Mouse (Mus musculus): ENCODE measurements around the gene Gpr183. TPM values are rescaled to one million over a fixed set of nuclear protein-coding genes. Genes with fewer than 3 reads are reported as not detected.

The Gpr183 gene
- total RNA-seq, 4 experiments from 2014 or later: 0.87 to 1.7 (median 1.1) TPM

DNA sequence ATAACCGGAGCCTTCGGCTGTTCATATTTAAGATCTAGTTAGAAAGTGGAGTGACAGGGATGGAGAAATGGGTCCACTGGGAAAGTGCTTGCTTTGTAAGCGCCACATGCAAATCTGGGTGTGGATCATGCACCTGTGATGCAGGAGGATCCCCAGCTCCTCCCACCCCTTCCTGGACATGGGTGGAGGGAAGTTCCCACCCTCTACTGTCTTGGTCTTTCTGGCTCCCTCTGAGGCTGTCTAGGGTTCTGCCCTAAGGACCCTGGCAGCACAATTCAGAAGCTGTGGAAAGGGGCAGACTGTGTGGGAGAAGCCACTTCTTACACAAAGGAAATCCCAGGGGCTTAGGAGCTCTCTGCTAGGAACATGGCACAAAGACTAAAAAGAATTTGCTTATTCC, 33.4 kb downstream of the Gpr183 start:
- no peak for DNase-seq (ENCODE audit: low spot score)

- DNase-seq (ENCODE audit: low spot score): no peak
These were observed 34.1 kb downstream of the Gpr183 start for GRCm38 (mm10) chr14:121930731-121931383.

DNA sequence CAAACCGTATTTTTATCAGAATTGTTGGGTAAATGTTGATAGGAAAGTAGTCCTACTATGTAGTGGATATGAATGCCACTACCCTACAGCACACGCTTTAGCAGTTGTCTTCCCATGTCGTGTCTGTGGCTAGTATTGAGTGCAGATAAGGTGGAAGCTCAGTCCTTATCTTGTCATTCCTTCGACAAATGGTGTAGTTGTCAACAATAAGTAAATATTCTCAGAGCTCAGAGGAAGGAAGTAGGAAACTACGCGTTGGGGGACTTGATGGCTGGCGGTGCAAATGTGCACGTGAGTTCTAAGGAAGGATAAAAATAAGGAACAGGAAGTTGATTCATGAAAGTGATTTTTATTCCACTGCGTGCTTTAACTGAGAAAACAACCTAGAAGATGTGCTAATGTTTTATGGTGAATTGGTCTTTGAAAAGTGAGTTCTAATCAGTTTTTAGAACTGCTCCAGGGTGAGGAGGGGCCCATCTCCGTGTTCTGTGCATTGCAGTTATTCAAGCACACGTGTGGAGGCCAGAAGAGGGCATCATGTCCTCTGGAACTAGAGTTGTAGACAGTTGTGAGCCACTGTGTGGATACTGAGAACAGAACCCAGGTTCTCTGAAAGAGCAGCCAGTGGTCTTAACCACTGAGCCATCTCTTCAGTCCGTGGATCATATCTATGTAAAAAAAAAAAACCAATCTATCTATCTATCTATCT, 35.6 kb downstream of the Gpr183 start:
- DNase-seq (ENCODE audit: low spot score): no peak

- DNase-seq (ENCODE audit: low spot score): peak; percentile 63
These were observed 36.4 kb downstream of the Gpr183 start for GRCm38 (mm10) chr14:121928375-121929137.

GRCm38 (mm10) chr14:121927451-121927850, 37.5 kb downstream of the Gpr183 start:
- DNase-seq (ENCODE audit: low spot score): no peak

DNA sequence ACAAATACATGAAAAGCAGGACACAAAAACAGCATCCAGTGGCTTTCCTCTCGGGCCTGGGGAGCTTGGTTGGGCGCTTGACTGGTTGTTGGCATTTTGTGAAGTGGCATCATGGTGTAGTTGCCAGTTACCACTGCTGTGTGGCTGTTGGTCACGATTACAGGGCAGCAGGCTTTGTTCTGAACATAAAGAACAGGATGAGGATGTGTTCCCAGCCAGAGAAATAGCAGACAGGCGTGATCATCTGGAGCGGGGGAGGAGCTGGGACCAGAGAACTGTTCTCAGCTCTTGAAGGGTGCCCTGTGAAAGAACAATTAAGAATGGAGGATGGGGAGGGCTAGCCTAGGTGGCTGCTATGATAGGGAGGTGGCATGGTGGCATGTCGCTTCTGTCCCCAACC, 38.1 kb downstream of the Gpr183 start:
- no peak for DNase-seq (ENCODE audit: low spot score)

DNA sequence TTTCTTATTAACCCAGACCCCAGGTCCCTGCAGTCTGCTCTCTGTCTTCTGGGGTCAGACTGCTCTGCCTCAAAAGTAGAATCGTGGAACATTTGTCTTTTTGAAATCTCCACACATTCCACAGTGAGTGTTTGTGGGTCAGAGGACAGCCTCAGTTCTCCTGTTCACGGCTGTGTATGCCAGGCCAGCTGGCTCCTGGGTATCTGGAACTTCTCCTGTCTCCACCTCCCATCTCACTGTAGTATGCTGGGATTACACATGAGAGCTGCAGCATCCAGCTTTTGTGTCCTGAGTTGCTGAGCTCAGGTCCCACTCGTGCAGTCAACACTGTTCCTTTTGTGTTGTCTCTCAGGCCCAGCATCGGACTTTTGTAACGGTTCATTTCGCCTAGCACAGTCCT, 40.1 kb downstream of the Gpr183 start:
- no peak for DNase-seq (ENCODE audit: low spot score)

DNA sequence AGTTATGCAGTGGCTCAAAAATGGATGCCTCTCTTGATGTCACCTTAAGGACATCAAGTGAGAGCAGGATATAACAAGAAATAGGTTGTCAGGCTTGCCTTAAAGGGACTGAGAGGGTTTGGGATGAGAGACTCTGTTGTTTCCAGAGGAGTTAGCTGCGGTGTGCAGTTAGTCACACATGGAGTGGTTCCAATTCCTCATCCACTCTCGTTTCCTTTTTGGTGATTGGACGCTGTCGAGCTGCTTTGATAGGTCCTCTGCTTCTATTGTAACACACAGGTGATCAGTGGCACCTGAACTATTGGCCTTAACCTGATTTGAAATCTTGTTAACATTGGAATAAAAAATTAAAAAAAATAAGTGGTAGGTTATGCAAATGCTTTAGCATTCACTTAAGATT, 42.3 kb downstream of the Gpr183 start:
- DNase-seq (ENCODE audit: low spot score): no peak

GRCm38 (mm10) chr14:121922016-121922415, 43.0 kb downstream of the Gpr183 start:
- DNase-seq (ENCODE audit: low spot score): no peak

GRCm38 (mm10) chr14:121920511-121921124, 44.4 kb downstream of the Gpr183 start:
- DNase-seq (ENCODE audit: low spot score): no peak

- DNase-seq (ENCODE audit: low spot score): no peak
These were observed 45.2 kb downstream of the Gpr183 start for GRCm38 (mm10) chr14:121919752-121920151.

DNA sequence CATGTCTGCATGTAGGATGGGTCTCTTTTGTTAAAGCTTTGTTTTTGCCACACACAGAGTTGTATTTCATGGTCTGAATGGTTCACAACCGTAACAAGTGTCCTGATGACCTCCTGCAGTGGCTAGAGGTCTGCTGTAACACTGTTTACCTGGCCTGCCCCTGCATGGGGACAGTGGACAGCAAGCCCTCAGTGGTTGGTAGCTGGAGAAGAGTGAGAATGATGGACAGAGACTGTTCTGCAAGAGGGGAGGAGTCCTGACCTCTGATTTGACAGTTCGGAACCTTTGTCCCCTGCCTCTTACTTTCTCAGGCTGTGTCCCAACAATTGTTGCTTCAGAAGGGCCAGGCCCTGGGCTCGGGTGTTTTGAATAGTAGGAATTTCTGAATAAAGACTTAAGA, 46.7 kb downstream of the Gpr183 start:
- DNase-seq (ENCODE audit: low spot score): no peak

DNA sequence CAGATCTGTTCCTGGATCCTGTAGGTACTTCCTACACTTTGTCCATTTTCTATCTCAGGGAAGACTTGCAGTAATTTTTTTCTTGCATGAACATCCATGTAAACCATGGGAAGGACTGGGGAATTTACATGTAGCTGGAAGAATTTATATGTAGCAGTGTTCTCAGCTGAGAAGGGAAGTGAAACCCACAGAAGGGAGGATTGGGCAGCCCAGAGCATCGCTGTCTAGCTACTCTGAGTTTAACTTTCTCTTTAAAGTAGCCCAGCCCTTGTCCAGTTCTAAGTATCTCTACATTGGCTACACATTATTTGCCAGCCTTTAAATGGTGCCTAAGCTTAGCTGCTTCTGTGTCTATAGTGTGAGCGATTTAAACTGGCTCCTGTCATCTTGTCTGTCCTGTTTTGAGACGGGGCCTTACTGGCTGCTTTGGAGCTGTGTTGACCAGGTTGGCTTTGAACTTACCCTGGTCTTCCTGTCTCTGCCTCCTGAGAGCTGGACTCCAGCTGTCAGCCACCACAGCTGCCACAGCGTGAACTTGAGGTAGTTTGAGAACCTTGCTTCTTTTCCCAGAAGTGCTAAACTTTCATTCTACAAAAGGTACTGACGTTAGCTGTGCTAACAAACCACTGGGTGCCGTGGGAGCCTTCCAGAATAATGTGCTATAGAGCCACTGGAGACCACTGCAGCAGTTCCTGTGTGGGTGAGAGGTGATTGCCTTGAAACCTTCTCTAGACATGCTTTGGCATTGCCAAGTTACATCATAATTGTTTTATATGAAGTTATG, 48.5 kb downstream of the Gpr183 start:
- no peak for DNase-seq (ENCODE audit: low spot score)

DNA sequence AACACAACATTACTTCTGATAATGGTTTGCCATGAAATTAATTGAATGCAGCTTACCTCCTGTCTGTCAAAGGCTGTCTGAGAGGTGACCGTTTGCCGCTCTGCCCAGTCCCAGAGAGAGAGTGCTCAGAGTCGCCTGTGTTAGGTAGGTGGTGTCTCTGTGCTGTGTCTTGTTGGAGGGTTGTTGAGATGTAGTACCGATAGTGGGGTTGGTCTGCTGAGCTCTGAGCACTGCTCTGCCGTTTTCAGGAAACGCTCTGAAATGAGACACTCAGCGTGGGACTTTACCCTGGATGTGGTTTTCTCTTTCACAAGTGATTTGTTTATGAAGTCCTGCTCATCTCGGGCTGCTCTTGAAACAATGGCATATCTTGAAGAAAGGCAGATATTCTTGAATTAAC, 49.4 kb downstream of the Gpr183 start, which contains the start of gene Gpr18:
Gpr18 (minus strand) TSS at position 161 of the 400 bp plus-strand sequence.
- no peak for DNase-seq (ENCODE audit: low spot score)

DNA sequence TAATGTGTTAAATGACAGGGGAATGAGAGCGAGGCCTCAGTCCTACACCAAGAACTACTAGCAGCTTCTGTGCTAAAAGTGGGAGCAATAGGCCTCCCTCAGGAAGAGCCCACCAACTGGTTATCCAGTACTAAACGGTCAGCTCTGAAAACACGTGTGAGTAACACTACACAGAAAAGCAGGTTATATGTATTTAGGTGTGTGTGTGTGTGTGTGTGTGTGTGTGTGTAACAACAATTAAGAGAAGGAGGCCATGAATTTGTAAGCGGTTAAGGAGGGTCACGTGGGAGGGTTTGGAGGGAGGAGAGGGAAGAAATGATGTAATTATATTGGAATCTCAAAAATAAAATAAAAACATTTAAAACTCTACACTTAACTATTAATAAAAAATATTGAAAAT, 49.9 kb downstream of the Gpr183 start:
- no peak for DNase-seq (ENCODE audit: low spot score)

- no peak for DNase-seq (ENCODE audit: low spot score)
These were observed 52.5 kb downstream of the Gpr183 start for GRCm38 (mm10) chr14:121912501-121912900.

DNA sequence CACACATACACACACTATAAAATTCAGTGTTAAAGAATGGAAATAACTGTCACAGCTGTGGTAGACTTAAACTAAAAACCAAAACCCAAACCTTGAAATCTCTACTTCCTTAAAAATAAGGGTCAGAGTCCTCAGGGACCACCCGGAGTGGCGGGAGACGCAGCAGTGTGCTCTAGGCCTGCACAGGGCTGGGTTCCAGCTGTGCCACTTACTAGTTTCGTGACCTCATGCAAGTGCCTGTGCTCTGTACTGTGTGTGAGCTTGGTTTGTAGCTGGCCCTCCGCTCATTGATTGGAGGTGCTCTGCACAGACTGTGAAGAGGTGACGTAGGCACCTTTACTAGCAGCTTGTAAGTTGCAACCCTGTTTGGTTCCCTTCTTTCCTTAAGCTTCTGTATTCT, 55.1 kb downstream of the Gpr183 start:
- no peak for DNase-seq (ENCODE audit: low spot score)

DNA sequence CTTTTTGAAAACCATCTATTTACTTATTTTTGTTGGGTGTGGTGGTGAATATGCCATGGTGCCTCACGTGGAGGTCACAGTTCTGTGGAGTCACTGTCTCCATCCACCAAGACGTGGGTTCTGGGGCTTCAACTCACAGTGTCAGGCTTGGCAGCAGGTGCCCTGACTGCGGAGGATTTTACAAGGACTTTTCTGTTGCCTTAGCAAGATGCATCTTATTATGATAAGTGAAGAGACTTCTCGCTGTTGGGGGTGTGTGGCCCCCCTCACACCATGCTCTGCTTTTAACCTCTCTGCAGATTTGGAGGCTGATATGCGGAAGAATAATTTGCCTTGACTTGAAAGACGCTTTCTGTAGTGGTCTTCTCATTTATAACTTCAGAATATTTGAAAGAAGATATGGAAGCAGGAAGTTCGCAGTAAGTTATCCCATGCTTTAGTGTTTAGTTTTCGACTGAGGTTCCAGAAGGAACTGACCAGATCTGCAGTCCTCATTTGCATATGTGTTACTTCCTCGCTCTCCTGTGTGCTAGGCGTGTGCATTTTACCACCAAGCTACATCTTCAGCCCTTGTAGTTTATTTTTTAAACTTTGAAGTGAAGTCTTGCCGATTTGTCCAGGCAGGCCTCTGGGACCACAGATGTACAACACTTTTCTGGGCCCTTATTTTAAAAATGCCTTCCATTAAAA, 57.9 kb downstream of the Gpr183 start:
- DNase-seq (ENCODE audit: low spot score): no peak

- DNase-seq (ENCODE audit: low spot score): no peak
These were observed 58.5 kb downstream of the Gpr183 start for GRCm38 (mm10) chr14:121906341-121906991.

- no peak for DNase-seq (ENCODE audit: low spot score)
These were observed 60.2 kb downstream of the Gpr183 start for GRCm38 (mm10) chr14:121904754-121905153.

Measured in heart, adult 8-10 months (tissue).